Mouse (Mus musculus) right cerebral cortex, postnatal 10 days (tissue): ENCODE measurements around the gene Olfr342.

Source experiments
- DNase-seq, 2 experiments: peaks; one replicate each; pipeline ENCODE4 v3.0.0; 2021; ENCODE audit warnings: low spot score in 2 of 2

The Olfr342 gene

GRCm38 (mm10) chr2:36524698-36525097, at the start of gene Olfr342:
Gene Olfr342, plus strand, starts transcription at chr2:36524998.
- no peak for DNase-seq

DNA sequence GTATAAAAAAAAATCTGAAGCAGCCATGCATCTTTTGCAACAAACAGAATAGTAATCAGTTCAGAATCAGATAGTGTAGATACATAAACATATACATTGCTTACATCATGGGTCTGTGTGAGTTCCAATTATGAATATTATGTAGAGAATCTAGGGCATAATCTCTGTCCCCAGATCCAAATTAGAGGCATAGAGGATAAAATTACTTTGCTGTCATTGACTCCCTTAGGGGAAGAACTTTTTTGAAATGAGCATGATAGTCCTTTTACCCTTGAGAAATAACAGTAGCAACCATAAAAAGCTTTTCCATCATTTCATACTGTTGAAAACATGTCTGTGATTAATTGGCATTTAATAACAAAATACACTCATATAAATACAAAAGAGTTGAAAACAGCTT, 42.4 kb upstream of the Olfr342 start, which contains the start of gene Olfr341:
Gene Olfr341, minus strand, starts transcription at position 101 of the 400 bp plus-strand sequence.
- DNase-seq, result no peak

DNA sequence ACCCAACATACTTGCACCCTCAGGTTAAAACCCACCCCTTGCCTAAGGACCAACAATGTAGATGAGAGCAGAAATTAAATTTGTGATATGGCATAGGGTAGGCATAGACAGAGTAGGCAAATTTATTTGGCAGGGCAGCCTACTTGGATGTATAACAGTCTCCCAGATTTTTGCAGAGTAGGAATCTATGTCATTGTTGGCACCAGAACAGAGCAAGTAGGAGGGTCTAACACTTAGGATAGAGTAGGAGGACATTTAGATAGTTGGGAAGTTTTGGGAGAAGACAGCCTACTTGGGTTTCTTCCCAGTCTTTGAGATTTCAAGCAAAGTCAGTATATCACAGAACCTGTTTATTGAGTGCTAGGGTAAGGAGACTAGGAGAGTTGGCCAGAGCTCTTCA, 40.4 kb downstream of the Olfr342 start:
- no peak for DNase-seq

DNA sequence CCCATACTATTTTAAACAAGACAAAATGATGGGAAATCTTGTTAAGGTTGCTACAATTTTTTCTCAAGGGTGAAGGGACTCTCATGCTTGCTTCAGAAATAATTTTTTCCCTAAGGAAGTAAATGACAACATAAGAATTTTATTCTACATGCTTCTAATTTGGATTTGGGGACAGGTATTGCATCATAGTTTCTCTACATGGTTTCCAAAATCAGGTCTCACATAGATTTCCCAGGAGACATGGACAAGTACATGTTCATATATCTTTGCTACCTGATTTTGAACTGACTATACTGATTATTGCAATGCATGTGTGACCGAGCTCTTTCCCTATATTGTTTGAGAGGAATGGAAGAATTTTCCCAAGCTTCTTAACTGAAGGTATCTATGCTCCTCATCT, 41.6 kb downstream of the Olfr342 start, which contains the start of gene Olfr344:
Gene Olfr344, plus strand, starts transcription at position 301 of the 400 bp plus-strand sequence.
- DNase-seq, result no peak

DNA sequence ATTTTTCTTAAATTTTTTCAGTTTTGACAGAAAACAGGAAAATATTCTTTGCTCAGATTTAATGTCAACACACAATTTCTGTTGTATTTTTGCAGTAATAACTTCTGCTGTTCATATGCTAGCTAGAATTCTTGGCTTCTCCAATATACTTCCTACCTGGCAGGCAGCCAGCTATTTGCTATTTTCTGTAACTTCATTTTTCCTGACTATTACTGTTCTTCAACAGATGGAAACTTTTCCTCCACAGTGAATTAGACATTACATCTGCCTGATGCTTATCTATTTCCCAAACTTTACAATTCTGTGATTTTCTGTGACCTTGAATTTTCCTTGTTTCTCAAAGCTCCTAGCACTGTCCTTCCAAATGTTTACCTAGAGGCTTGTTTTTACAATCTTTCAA, 42.2 kb downstream of the Olfr342 start:
- no peak for DNase-seq

GRCm38 (mm10) chr2:36567845-36568244, 43.0 kb downstream of the Olfr342 start:
- DNase-seq, result no peak
